Mouse (Mus musculus) natural killer cell, adult 2 months (primary cell): ENCODE data around the gene Plscr4.

Experiments
- DNase-seq, 2 experiments: peaks; one replicate each; pipeline ENCODE4 v3.0.0; 2022; ENCODE audit warnings: low spot score in 2 of 2

Plscr4 gene

GRCm38 (mm10) chr9:92457261-92458058, at the start of gene Plscr4:
Gene Plscr4 (plus strand): TSS chr9:92457373.
- peak; percentile 45 to 62 for DNase-seq

- DNase-seq: no peak
These were observed 46.9 kb upstream of the Plscr4 start for GRCm38 (mm10) chr9:92410225-92410624.

GRCm38 (mm10) chr9:92412045-92412444, 45.1 kb upstream of the Plscr4 start:
- no peak for DNase-seq

- no peak for DNase-seq
These were observed 43.5 kb upstream of the Plscr4 start for GRCm38 (mm10) chr9:92413684-92414083.

- DNase-seq: no peak
These were observed 19.4 kb upstream of the Plscr4 start for GRCm38 (mm10) chr9:92437781-92438180.

- no peak for DNase-seq
These were observed 15.7 kb upstream of the Plscr4 start for GRCm38 (mm10) chr9:92441468-92441867.

GRCm38 (mm10) chr9:92444536-92444935, 12.6 kb upstream of the Plscr4 start:
- no peak for DNase-seq

GRCm38 (mm10) chr9:92456605-92457004, 568 bp upstream of the Plscr4 start:
- no peak for DNase-seq

GRCm38 (mm10) chr9:92458059-92458402, 858 bp downstream of the Plscr4 start:
- no peak for DNase-seq

- no peak for DNase-seq
These were observed 1.2 kb downstream of the Plscr4 start for GRCm38 (mm10) chr9:92458418-92458817.

GRCm38 (mm10) chr9:92467724-92468123, 10.6 kb downstream of the Plscr4 start:
- DNase-seq: no peak

GRCm38 (mm10) chr9:92472256-92472855, 15.2 kb downstream of the Plscr4 start:
- DNase-seq: no peak

- no peak for DNase-seq
These were observed 16.0 kb downstream of the Plscr4 start for GRCm38 (mm10) chr9:92473178-92473577.

GRCm38 (mm10) chr9:92474244-92474643, 17.1 kb downstream of the Plscr4 start:
- no peak for DNase-seq

- DNase-seq: no peak
These were observed 24.5 kb downstream of the Plscr4 start for GRCm38 (mm10) chr9:92481663-92482062.

- DNase-seq: no peak
These were observed 25.4 kb downstream of the Plscr4 start for GRCm38 (mm10) chr9:92482551-92482950.

GRCm38 (mm10) chr9:92484710-92485267, 27.6 kb downstream of the Plscr4 start:
- DNase-seq: no peak

- DNase-seq: no peak
These were observed 32.7 kb downstream of the Plscr4 start for GRCm38 (mm10) chr9:92489857-92490256.

GRCm38 (mm10) chr9:92490319-92490718, 33.1 kb downstream of the Plscr4 start:
- DNase-seq: no peak

GRCm38 (mm10) chr9:92491274-92491673, 34.1 kb downstream of the Plscr4 start:
- DNase-seq: no peak

GRCm38 (mm10) chr9:92499710-92500410, 42.7 kb downstream of the Plscr4 start:
- peak; percentile 67 to 70 for DNase-seq

- DNase-seq: no peak
These were observed 47.1 kb downstream of the Plscr4 start for GRCm38 (mm10) chr9:92504256-92504655.
